Comparison of ENCODE assay signal across 8 mouse cellular contexts in genomic region chr5:36530129-36530751, GRCm38 (mm10). TPM values are rescaled to one million over a fixed set of nuclear protein-coding genes. Genes with fewer than 3 reads are reported as not detected.
DNase-seq lines count a peak whose midpoint lies in the region; ATAC-seq and TF ChIP-seq lines count a peak whose summit lies in the region.

No protein-coding gene starts in this region.

- peaks cover 44% of the 10 kb centered on the region for H3K4me1 ChIP-seq in bone marrow macrophage, adult 2 months (ENCODE audit: control insufficient read depth, insufficient read depth, low read length)
- peaks cover 21% of the 10 kb centered on the region for H3K4me1 ChIP-seq in embryonic facial prominence, embryonic 15.5 days
- H3K4me1 ChIP-seq in limb, embryonic 13.5 days = peaks cover 17% of the 10 kb centered on the region
- peaks cover 31% of the 10 kb centered on the region for H3K4me1 ChIP-seq in midbrain, embryonic 15.5 days

- H3K4me2 ChIP-seq in embryonic facial prominence, embryonic 15.5 days (replicated peaks) = peak overlapping the region; percentile 74
- peak overlapping the region; percentile 86 for H3K4me2 ChIP-seq in limb, embryonic 13.5 days (replicated peaks)
- peak overlapping the region; percentile 69 for H3K4me2 ChIP-seq in midbrain, embryonic 15.5 days

- no peak for TF ChIP-seq POLR2A in bone marrow macrophage, adult 2 months (IDR thresholded peaks at IDR 0.05; ENCODE audit: borderline replicate concordance, low read depth, low read length)

- H3K27me3 ChIP-seq in embryonic facial prominence, embryonic 15.5 days = no peaks in the 10 kb centered on the region
- no peaks in the 10 kb centered on the region for H3K27me3 ChIP-seq in limb, embryonic 13.5 days
- H3K27me3 ChIP-seq in midbrain, embryonic 15.5 days (replicated peaks) = no peaks in the 10 kb centered on the region

- no peak for TF ChIP-seq CTCF in bone marrow macrophage, adult 2 months (IDR thresholded peaks at IDR 0.05; ENCODE audit: low read depth, low read length)

- 0% methylated on average over 28 of the region's 28 CpGs for whole genome bisulfite sequencing in embryonic facial prominence, embryonic 15.5 days
- under 1% methylated on average over 28 of the region's 28 CpGs for WGBS in limb, embryonic 13.5 days
- WGBS in midbrain, embryonic 15.5 days = 0% methylated on average over 28 of the region's 28 CpGs

- peak overlapping the region; percentile 73 for H3K9ac ChIP-seq in embryonic facial prominence, embryonic 15.5 days
- H3K9ac ChIP-seq in limb, embryonic 13.5 days = peak overlapping the region; percentile 93
- peak overlapping the region; percentile 81 for H3K9ac ChIP-seq in midbrain, embryonic 15.5 days

- peak overlapping the region; percentile 38 for H3K27ac ChIP-seq in bone marrow macrophage, adult 2 months (ENCODE audit: insufficient read depth, low read depth, low read length)
- H3K27ac ChIP-seq in embryonic facial prominence, embryonic 15.5 days (replicated peaks) = peak overlapping the region; percentile 83
- H3K27ac ChIP-seq in limb, embryonic 13.5 days = peak overlapping the region; percentile 75
- H3K27ac ChIP-seq in midbrain, embryonic 15.5 days = peak overlapping the region; percentile 87

- peak; percentile 95 for ATAC-seq in embryonic facial prominence, embryonic 15.5 days (ENCODE audit: insufficient number of reproducible peaks, low FRiP score, low TSS enrichment, low read depth)
- peak; percentile 97 for ATAC-seq in limb, embryonic 13.5 days (ENCODE audit: low FRiP score, low read depth)
- ATAC-seq in midbrain, embryonic 15.5 days (replicated peaks) = peak; percentile 98

- peak; percentile 96 for DNase-seq in 3T3-L1 (ENCODE audit: low read depth, low spot score)
- DNase-seq in heart, adult 8-10 months (ENCODE audit: low spot score) = peak; percentile 97
- peak; percentile 97 for DNase-seq in kidney, adult 9 months
- DNase-seq in spleen, adult 18-20 months = peak; percentile 54 to 74

- peak overlapping the region; percentile 96 for H3K4me3 ChIP-seq in bone marrow macrophage, adult 2 months (ENCODE audit: insufficient read depth, low read length)
- peak overlapping the region; percentile 73 for H3K4me3 ChIP-seq in embryonic facial prominence, embryonic 15.5 days (replicated peaks)
- peak overlapping the region; percentile 92 for H3K4me3 ChIP-seq in limb, embryonic 13.5 days
- peak overlapping the region; percentile 69 for H3K4me3 ChIP-seq in midbrain, embryonic 15.5 days

- no peaks in the 10 kb centered on the region for H3K9me3 ChIP-seq in embryonic facial prominence, embryonic 15.5 days (replicated peaks)
- H3K9me3 ChIP-seq in limb, embryonic 13.5 days = no peaks in the 10 kb centered on the region
- no peaks in the 10 kb centered on the region for H3K9me3 ChIP-seq in midbrain, embryonic 15.5 days

- H3K36me3 ChIP-seq in embryonic facial prominence, embryonic 15.5 days = peaks cover 11% of the 10 kb centered on the region
- no peaks in the 10 kb centered on the region for H3K36me3 ChIP-seq in limb, embryonic 13.5 days
- no peaks in the 10 kb centered on the region for H3K36me3 ChIP-seq in midbrain, embryonic 15.5 days (replicated peaks)

RNA-seq across cellular contexts. Expression of gene Ccdc96, which starts 45.9 kb away (rescaled TPM):
- not detected in 2 replicates for polyA plus RNA-seq in bone marrow macrophage, adult 2 months (2012; ENCODE audit: insufficient read depth, insufficient read length, missing spikeins)
- 2.0 and 3.8 TPM in 2 replicates for polyA plus RNA-seq in embryonic facial prominence, embryonic 15.5 days (2015; fragmentation: Nextera tagmentation; extraction: Ambion mirVana)
- total RNA-seq in heart, adult 8-10 months (2022) = under 1 TPM; 0.25 to 0.49 (median 0.31) TPM
- 0.15 and 0.24 TPM in 2 replicates for polyA plus RNA-seq in limb, embryonic 13.5 days (2015; fragmentation: Nextera tagmentation; extraction: Ambion mirVana)
- polyA plus RNA-seq in midbrain, embryonic 15.5 days (2015; fragmentation: Nextera tagmentation; extraction: Ambion mirVana) = 3.5 TPM in 2 replicates

RNA-seq across cellular contexts. Expression of gene Tada2b, which starts 46.2 kb away (rescaled TPM):
- 9.5 and 9.9 TPM in 2 replicates for polyA plus RNA-seq in bone marrow macrophage, adult 2 months (2012; ENCODE audit: insufficient read depth, insufficient read length, missing spikeins)
- polyA plus RNA-seq in embryonic facial prominence, embryonic 15.5 days (2015; fragmentation: Nextera tagmentation; extraction: Ambion mirVana) = 1.8 and 2.3 TPM in 2 replicates
- 10 to 100 TPM; 13.8 to 17.5 (median 15.3) TPM for total RNA-seq in heart, adult 8-10 months (2022)
- polyA plus RNA-seq in limb, embryonic 13.5 days (2015; fragmentation: Nextera tagmentation; extraction: Ambion mirVana) = 2.2 TPM in 2 replicates
- polyA plus RNA-seq in midbrain, embryonic 15.5 days (2015; fragmentation: Nextera tagmentation; extraction: Ambion mirVana) = 3.2 and 3.3 TPM in 2 replicates

Comparison
In these comparisons a context has a peak if more than half of its experiments do, and no peak if none do; other contexts are left out.
1. Peak in every context shown above with its lines: DNase-seq, ATAC-seq, H3K4me3 ChIP-seq and H3K27ac ChIP-seq.